Mouse (Mus musculus): ENCODE data around the gene Ufc1.
"Not testable (repeated sequence)": the region's sequence is repeated elsewhere in the genome, so short reads cannot be mapped to it uniquely, and the experiment has no call there.

GRCm38 (mm10) chr1:171241952-171242351 lies 52.9 kb downstream of the Ufc1 start:
- TF ChIP-seq HCFC1 (IDR thresholded peaks at IDR 0.05; ENCODE audit: borderline replicate concordance, insufficient read depth, low read length); MAFK (IDR thresholded peaks at IDR 0.05; ENCODE audit: insufficient read depth, low read depth, low read length): not testable (repeated sequence)

Data from ES-E14 (cell line).